21 mouse cellular contexts compared by ENCODE assay signal in the genomic region with DNA sequence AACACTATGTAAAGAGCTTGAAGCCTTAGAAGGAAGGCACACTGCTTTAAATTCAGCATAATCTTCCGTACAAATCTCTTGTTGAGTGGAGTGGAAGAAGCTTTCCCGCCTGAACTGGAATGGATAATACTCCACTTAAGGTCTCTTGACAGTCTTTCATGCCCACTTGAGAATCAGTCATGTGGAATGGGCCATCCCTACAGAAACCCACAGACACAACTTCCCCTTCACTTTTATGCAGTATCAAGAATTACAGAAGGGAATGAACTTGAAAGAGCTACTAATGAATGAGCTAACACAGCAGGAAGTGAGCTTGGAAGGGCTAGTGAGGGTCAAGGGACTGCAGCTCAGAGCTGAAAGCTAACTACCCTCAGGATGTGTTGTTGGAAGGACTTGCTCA.
DNase-seq lines count a peak whose midpoint lies in the region; ATAC-seq and TF ChIP-seq lines count a peak whose summit lies in the region.
"Had no signal": no experiment of that assay in that cellular context is flagged by ENCODE, and none has a peak within 500 bp of the region (broad histone marks: within the 10 kb centered on the region; RNA-seq: fewer than 3 reads in every experiment).

No protein-coding gene starts in this region.

- TF ChIP-seq POLR2A in brain, embryonic 14.5 days (IDR thresholded peaks at IDR 0.05; ENCODE audit: borderline replicate concordance, extremely low read depth, insufficient read depth, insufficient read length, poor library complexity, severe bottlenecking) = no peak

- H3K27me3 ChIP-seq in midbrain, embryonic 11.5 days (ENCODE audit: control insufficient read depth, insufficient read depth, low read length) = no peaks in the 10 kb centered on the region
- H3K27me3 ChIP-seq in midbrain, embryonic 16.5 days (ENCODE audit: control insufficient read depth, insufficient read depth, low read depth, low read length) = no peaks in the 10 kb centered on the region
- H3K27me3 ChIP-seq in forebrain, embryonic 11.5 days (ENCODE audit: control insufficient read depth, insufficient read depth, low read length) = no peaks in the 10 kb centered on the region
- H3K27me3 ChIP-seq: embryonic facial prominence, embryonic 13.5 days; hindbrain, embryonic 13.5 days; limb, embryonic 13.5 days; liver, embryonic 13.5 days had no signal

- TF ChIP-seq CTCF in brain, embryonic 14.5 days (IDR thresholded peaks at IDR 0.05; ENCODE audit: borderline replicate concordance, extremely low read depth, insufficient read depth, insufficient read length) = no peak

- H3K4me3 ChIP-seq in midbrain, embryonic 11.5 days (ENCODE audit: low read depth, low read length) = no peak overlapping the region
- no peak overlapping the region for H3K4me3 ChIP-seq in midbrain, embryonic 16.5 days (ENCODE audit: low read depth, low read length)
- no peak overlapping the region for H3K4me3 ChIP-seq in forebrain, embryonic 11.5 days (ENCODE audit: low read depth, low read length)
- H3K4me3 ChIP-seq: embryonic facial prominence, embryonic 13.5 days; gastrocnemius, adult 2 months; hindbrain, embryonic 13.5 days; limb, embryonic 13.5 days; liver, embryonic 13.5 days had no signal

- H3K27ac ChIP-seq in midbrain, embryonic 11.5 days (ENCODE audit: low read depth, low read length) = no peak overlapping the region
- H3K27ac ChIP-seq in midbrain, embryonic 16.5 days (ENCODE audit: low read length) = no peak overlapping the region
- H3K27ac ChIP-seq in forebrain, embryonic 11.5 days (ENCODE audit: low read depth, low read length) = no peak overlapping the region
- H3K27ac ChIP-seq: embryonic facial prominence, embryonic 13.5 days; gastrocnemius, adult 2 months; hindbrain, embryonic 13.5 days; limb, embryonic 13.5 days; liver, embryonic 13.5 days had no signal

- WGBS in midbrain, embryonic 11.5 days = 51% methylated on average over 2 of the region's 2 CpGs
- WGBS in midbrain, embryonic 16.5 days = 18% methylated on average over 2 of the region's 2 CpGs
- WGBS in forebrain, embryonic 11.5 days = 21% methylated on average over 2 of the region's 2 CpGs

- peak; percentile 83 for DNase-seq in midbrain, embryonic 11.5 days (ENCODE audit: low spot score, missing footprints)
- peak; percentile 70 for DNase-seq in brain, embryonic 14.5 days (ENCODE audit: low read depth)
- DNase-seq in forebrain, embryonic 11.5 days (ENCODE audit: low spot score) = no peak
- peak; percentile 70 for DNase-seq in retina, embryonic 14.5 days (ENCODE audit: low spot score)
- no peak for DNase-seq in cerebellum, adult 9-10 months
- DNase-seq in heart, adult 18-20 months = no peak
- DNase-seq: adrenal gland, postnatal 14 days; cerebellum, adult 11-12 months; cerebellum, postnatal 36 days; gastrocnemius, adult 2 months; heart, postnatal 10 days; liver, embryonic 13.5 days; lung, embryonic 14.5 days; lung, postnatal 36 days; right cerebral cortex, adult 18-20 months; thymus, postnatal 36 days had no signal

- H3K9ac ChIP-seq in midbrain, embryonic 11.5 days (ENCODE audit: low read length) = no peak overlapping the region
- no peak overlapping the region for H3K9ac ChIP-seq in midbrain, embryonic 16.5 days (ENCODE audit: low read depth, low read length)
- no peak overlapping the region for H3K9ac ChIP-seq in forebrain, embryonic 11.5 days (ENCODE audit: low read length)
- H3K9ac ChIP-seq: embryonic facial prominence, embryonic 13.5 days; hindbrain, embryonic 13.5 days; limb, embryonic 13.5 days; liver, embryonic 13.5 days; lung, embryonic 14.5 days had no signal

- H3K4me2 ChIP-seq in midbrain, embryonic 11.5 days = no peak overlapping the region
- H3K4me2 ChIP-seq in midbrain, embryonic 16.5 days (ENCODE audit: low read length) = no peak overlapping the region
- no peak overlapping the region for H3K4me2 ChIP-seq in forebrain, embryonic 11.5 days (ENCODE audit: low read depth, low read length, severe bottlenecking)
- H3K4me2 ChIP-seq: embryonic facial prominence, embryonic 13.5 days; heart, embryonic 11.5 days; hindbrain, embryonic 13.5 days; limb, embryonic 13.5 days; liver, embryonic 13.5 days; lung, embryonic 14.5 days had no signal

- no peaks in the 10 kb centered on the region for H3K4me1 ChIP-seq in midbrain, embryonic 11.5 days (ENCODE audit: control insufficient read depth, insufficient read depth, low read length)
- no peaks in the 10 kb centered on the region for H3K4me1 ChIP-seq in midbrain, embryonic 16.5 days (ENCODE audit: control insufficient read depth, insufficient read depth, low read length)
- 0 out of 2 replicates have a peak, but pooled peaks cover 2% of the 10 kb centered on the region for H3K4me1 ChIP-seq in forebrain, embryonic 11.5 days (replicated peaks; ENCODE audit: control insufficient read depth, insufficient read depth, low read length)
- H3K4me1 ChIP-seq: embryonic facial prominence, embryonic 13.5 days; hindbrain, embryonic 13.5 days; limb, embryonic 13.5 days; liver, embryonic 13.5 days had no signal

- ATAC-seq in midbrain, embryonic 11.5 days (ENCODE audit: low FRiP score) = peak; percentile 63; the same call in 1 of the 2 replicates
- no peak for ATAC-seq in midbrain, embryonic 16.5 days
- ATAC-seq in forebrain, embryonic 11.5 days (replicated peaks; ENCODE audit: low FRiP score) = peak; percentile 87

- H3K9me3 ChIP-seq in midbrain, embryonic 11.5 days (ENCODE audit: control insufficient read depth, low read length) = no peaks in the 10 kb centered on the region
- H3K9me3 ChIP-seq in midbrain, embryonic 16.5 days (replicated peaks; ENCODE audit: control insufficient read depth, low read length, poor library complexity, severe bottlenecking) = no peaks in the 10 kb centered on the region
- H3K9me3 ChIP-seq in forebrain, embryonic 11.5 days (ENCODE audit: control insufficient read depth, low read length) = no peaks in the 10 kb centered on the region
- H3K9me3 ChIP-seq: embryonic facial prominence, embryonic 13.5 days; hindbrain, embryonic 13.5 days; limb, embryonic 13.5 days; liver, embryonic 13.5 days had no signal

- no peaks in the 10 kb centered on the region for H3K36me3 ChIP-seq in midbrain, embryonic 11.5 days (ENCODE audit: control insufficient read depth, insufficient read depth, low read length)
- H3K36me3 ChIP-seq in midbrain, embryonic 16.5 days (ENCODE audit: control insufficient read depth, insufficient read depth, low read length) = no peaks in the 10 kb centered on the region
- no peaks in the 10 kb centered on the region for H3K36me3 ChIP-seq in forebrain, embryonic 11.5 days (ENCODE audit: control insufficient read depth, insufficient read depth, low read length)
- H3K36me3 ChIP-seq: embryonic facial prominence, embryonic 13.5 days; hindbrain, embryonic 13.5 days; limb, embryonic 13.5 days; liver, embryonic 13.5 days had no signal

Comparison
In these comparisons a context has a peak if more than half of its experiments do, and no peak if none do; other contexts are left out.
1. DNase-seq: peak in midbrain, embryonic 11.5 days (single experiment), brain, embryonic 14.5 days (single experiment) and retina, embryonic 14.5 days (single experiment); none in forebrain, embryonic 11.5 days (single experiment), cerebellum, adult 9-10 months (single experiment) and heart, adult 18-20 months (0 of 2).